Mouse (Mus musculus) CH12.LX (cell line): ENCODE results near the gene Clic5.

Experiments used
- CTCF ChIP-seq, 2 experiments: IDR thresholded peaks in 1 of 2; conservative IDR thresholded peaks in 1 of 2; 2 replicates each; pipeline ENCODE4 v1.5.1; 2011 to 2012; ENCODE audit warnings: low read depth in 2 of 2, low read length in 2 of 2, improper control_type of control experiment in 1 of 2, inconsistent platforms in 1 of 2, mild to moderate bottlenecking in 1 of 2, moderate library complexity in 1 of 2
- HCFC1 ChIP-seq: IDR thresholded peaks from 2 replicates; pipeline ENCODE4 v1.6.1; 2012; ENCODE audit warnings: low read depth, mild to moderate bottlenecking, inconsistent platforms, low read length, improper control_type of control experiment
- MAX ChIP-seq: IDR thresholded peaks from 2 replicates; pipeline ENCODE4 v1.6.1; 2011; ENCODE audit warnings: low read length, improper control_type of control experiment
- MEF2A ChIP-seq: IDR thresholded peaks from 2 replicates; pipeline ENCODE4 v1.6.1; 2014; ENCODE audit warnings: low read depth, mild to moderate bottlenecking, inconsistent platforms, low read length, improper control_type of control experiment, borderline replicate concordance
- RCOR1 ChIP-seq: conservative IDR thresholded peaks from 2 replicates; pipeline ENCODE4 v1.6.1; 2012; ENCODE audit warnings: low read depth, mild to moderate bottlenecking, inconsistent platforms, low read length, improper control_type of control experiment

GRCm38 (mm10) chr17:44228428-44228827, 40.0 kb downstream of the Clic5 start:
- TF ChIP-seq MEF2A = no peak
- no peak for TF ChIP-seq CTCF (conservative IDR thresholded peaks at IDR 0.05 in 1 of 2, IDR thresholded peaks at IDR 0.05 in 1 of 2; ENCODE audit: low read depth in 2 of 2, low read length in 2 of 2)
- no peak for TF ChIP-seq HCFC1
- TF ChIP-seq MAX = no peak
- no peak for TF ChIP-seq RCOR1
